Mouse (Mus musculus): ENCODE results near the gene Gm10282. TPM values are rescaled to one million over a fixed set of nuclear protein-coding genes. Genes with fewer than 3 reads are reported as not detected.

Gm10282 gene
- total RNA-seq (2023), result 13.7 TPM

GRCm38 (mm10) chr8:72305210-72305905 is at the start of gene Gm10282:
TSS of gene Gm10282 (minus strand) at chr8:72305260.

GRCm38 (mm10) chr8:72318801-72319322 is 13.8 kb upstream of the Gm10282 start, which contains the start of gene Klf2:
TSS of gene Klf2 (plus strand) at chr8:72319033.

Other genes with a start within 250 kb of the Gm10282 start
- not detected for gene Olfr373, start 222.1 kb downstream of the Gm10282 start, total RNA-seq (2023)
- gene Olfr374, start 198.2 kb downstream of the Gm10282 start, total RNA-seq (2023), result not detected
- 130 TPM for gene Tpm4, start 170.3 kb downstream of the Gm10282 start, total RNA-seq (2023)
- 162 TPM for gene Rab8a, start 144.1 kb downstream of the Gm10282 start, total RNA-seq (2023)
- 20.4 TPM for gene Hsh2d, start 115.6 kb downstream of the Gm10282 start, total RNA-seq (2023)
- gene Cib3, start 92.4 kb downstream of the Gm10282 start, total RNA-seq (2023), result not detected
- not detected for gene Gm11034, start 91.6 kb downstream of the Gm10282 start, total RNA-seq (2023)
- 57.5 TPM for gene Fam32a, start 85.5 kb downstream of the Gm10282 start, total RNA-seq (2023)
- 135 TPM for gene Ap1m1, start 65.2 kb downstream of the Gm10282 start, total RNA-seq (2023)
- gene Klf2, start 13.8 kb upstream of the Gm10282 start, total RNA-seq (2023), result 3,950 TPM
- 101 TPM for gene Eps15l1, start 116.2 kb upstream of the Gm10282 start, total RNA-seq (2023)
- gene Calr3, start 138.6 kb upstream of the Gm10282 start, total RNA-seq (2023), result 0.77 TPM
- 3.4 TPM for gene 1700030K09Rik, start 138.6 kb upstream of the Gm10282 start, total RNA-seq (2023)
- gene Cherp, start 170.0 kb upstream of the Gm10282 start, total RNA-seq (2023), result 103 TPM
- gene Slc35e1, start 187.4 kb upstream of the Gm10282 start, total RNA-seq (2023), result 45.4 TPM
- gene Med26, start 243.0 kb upstream of the Gm10282 start, total RNA-seq (2023), result 21.3 TPM